Mouse (Mus musculus) lung, embryonic 16.5 days (tissue): ENCODE data around the gene Saa1. TPM values are rescaled to one million over a fixed set of nuclear protein-coding genes. Genes with fewer than 3 reads are reported as not detected.

Experiments used
- ATAC-seq: fragments of 200-750 bp; cut with Nextera tagmentation; 2 replicates; pipeline ENCODE4 v1.8.0; 2017; ENCODE audit warnings: low read depth, mild to moderate bottlenecking, moderate library complexity
- H3K27ac ChIP-seq: fragments of 300-500 bp; sonication (generic); 2 replicates; pipeline ENCODE4 v1.5.1; 2014; ENCODE audit warnings: mild to moderate bottlenecking, control low read depth, low read length
- H3K27me3 ChIP-seq: fragments of 300-500 bp; sonication (generic); 2 replicates; pipeline ENCODE4 v1.6.1; 2014; ENCODE audit warnings: low read depth, low read length, mixed read lengths; ENCODE audit not compliant: control insufficient read depth, insufficient read depth
- H3K36me3 ChIP-seq: fragments of 300-500 bp; sonication (generic); 2 replicates; pipeline ENCODE4 v1.6.1; 2014; ENCODE audit warnings: low read length; ENCODE audit not compliant: control insufficient read depth, insufficient read depth
- H3K4me1 ChIP-seq: fragments of 300-500 bp; sonication (generic); replicated peaks from 2 replicates; pipeline ENCODE4 v1.6.1; 2014; ENCODE audit warnings: low read length, mixed read lengths; ENCODE audit not compliant: control insufficient read depth, insufficient read depth
- H3K4me2 ChIP-seq: fragments of 300-500 bp; sonication (generic); 2 replicates; pipeline ENCODE4 v1.6.1; 2014; ENCODE audit warnings: low read depth, low read length, control low read depth
- H3K4me3 ChIP-seq: fragments of 300-500 bp; sonication (generic); 2 replicates; pipeline ENCODE4 v1.5.1; 2014; ENCODE audit warnings: mild to moderate bottlenecking, low read length, control low read depth
- H3K9ac ChIP-seq: fragments of 300-500 bp; sonication (generic); 2 replicates; pipeline ENCODE4 v1.6.1; 2014; ENCODE audit warnings: low read length, control low read depth
- H3K9me3 ChIP-seq: fragments of 300-500 bp; sonication (generic); 2 replicates; pipeline ENCODE4 v1.6.1; 2016; ENCODE audit warnings: low read length; ENCODE audit not compliant: control insufficient read depth
- WGBS: fragments of 180-500 bp; shearing (Covaris S2); extraction: QIAGEN DNeasy Blood & Tissue Kit; methylation state at CpG from one replicate; pipeline ENCODE4 v1.1.7; 2014; 5-methylcytosine and 5-hydroxymethylcytosine counted together
- polyA plus RNA-seq: library from polyadenylated mRNA; unstranded; fragments of >200 nt; fragmentation: Nextera tagmentation; extraction: Ambion mirVana; gene quantifications from 2 replicates; pipeline ENCODE4 v1.2.1, GENCODE M21; 2015

Saa1 gene
- polyA plus RNA-seq, 1 experiment from 2014 or later: 0.55 TPM

DNA sequence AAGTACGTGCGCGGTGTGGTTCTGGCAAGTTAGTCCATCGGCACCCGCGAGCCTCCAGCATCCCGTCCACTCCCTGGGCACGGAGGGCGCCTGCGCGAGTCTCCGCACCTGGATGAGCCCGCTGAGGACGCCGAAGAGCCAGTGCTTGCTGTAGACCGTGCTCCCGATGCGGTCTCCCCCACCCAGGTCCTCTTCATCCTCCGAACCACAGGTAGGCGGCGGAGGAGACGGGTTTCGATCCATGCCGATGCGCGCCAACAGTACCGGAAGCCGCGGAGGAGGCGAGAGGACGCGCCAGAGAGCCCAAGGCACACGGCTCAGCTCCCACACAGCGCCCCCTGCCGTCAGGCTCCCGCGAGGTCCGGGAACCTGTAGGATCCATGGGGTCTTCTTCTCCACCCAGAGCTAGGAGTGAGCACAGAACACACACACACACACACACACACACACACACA lies 32.4 kb downstream of the Saa1 start, which contains the start of gene Saal1:
Gene Saal1 (minus strand): TSS at position 291 of the 455 bp plus-strand sequence.
- peaks cover 12% of the 10 kb centered on the region for H3K36me3 ChIP-seq
- WGBS: under 1% methylated on average over 38 of the region's 38 CpGs
- H3K9ac ChIP-seq: peak within 1 kb of the TSS; percentile 94
- H3K27ac ChIP-seq: peak within 1 kb of the TSS; percentile 67
- peak; percentile 97 for ATAC-seq
- H3K9me3 ChIP-seq: no peaks in the 10 kb centered on the region
- H3K27me3 ChIP-seq: no peaks in the 10 kb centered on the region
- peak within 1 kb of the TSS; percentile 82 for H3K4me3 ChIP-seq
- H3K4me1 ChIP-seq: peaks cover 7% of the 10 kb centered on the region
- H3K4me2 ChIP-seq: peak within 1 kb of the TSS; percentile 64

- 87% methylated on average over 6 of the region's 6 CpGs for WGBS
- no peak overlapping the region for H3K4me3 ChIP-seq
- H3K4me2 ChIP-seq: no peak overlapping the region
- H3K27ac ChIP-seq: no peak overlapping the region
- no peak for ATAC-seq
- H3K9me3 ChIP-seq: no peaks in the 10 kb centered on the region
- no peaks in the 10 kb centered on the region for H3K4me1 ChIP-seq
- H3K9ac ChIP-seq: no peak overlapping the region
- peaks cover 37% of the 10 kb centered on the region for H3K36me3 ChIP-seq
- no peaks in the 10 kb centered on the region for H3K27me3 ChIP-seq
Observed at GRCm38 (mm10) chr7:46700521-46701025, 42.2 kb downstream of the Saa1 start.

DNA sequence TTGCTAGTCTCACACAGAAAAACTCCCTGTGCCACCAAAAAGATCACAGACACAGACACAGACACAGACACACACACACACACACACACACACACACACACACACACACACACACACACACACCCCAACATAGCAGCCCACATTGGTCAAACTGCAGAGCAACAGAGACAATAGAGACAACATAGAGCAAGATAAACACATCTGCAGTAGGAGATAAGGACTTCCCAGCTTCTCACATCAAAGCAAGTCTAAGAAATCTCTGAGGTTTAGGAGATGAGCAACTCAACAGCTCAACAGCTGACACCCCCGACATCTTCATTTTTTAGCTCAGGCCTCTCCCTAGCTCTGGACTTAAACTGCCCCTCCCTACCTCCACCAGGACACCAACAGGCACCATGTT lies 46.0 kb downstream of the Saa1 start:
- Histone ChIP-seq H3K4me2 (no peak overlapping the region), H3K4me1 (no peaks in the 10 kb centered on the region), H3K36me3 (peaks cover 28% of the 10 kb centered on the region), H3K9me3 (no peaks in the 10 kb centered on the region), H3K4me3 (no peak overlapping the region), H3K27me3 (no peaks in the 10 kb centered on the region), H3K9ac (no peak overlapping the region), H3K27ac (no peak overlapping the region)
- no peak for ATAC-seq
- WGBS: 65% methylated on average over 1 of the region's 1 CpGs

Other genes with a start within 250 kb of the Saa1 start
- 13.3 and 14.4 TPM in 2 replicates for gene Sergef, start 103.2 kb downstream of the Saa1 start, polyA plus RNA-seq
- 0.18 and 0.57 TPM in 2 replicates for gene Tph1, start 70.4 kb downstream of the Saa1 start, polyA plus RNA-seq
- 29.4 and 29.8 TPM in 2 replicates for gene Saal1, start 32.3 kb downstream of the Saa1 start, polyA plus RNA-seq
- gene Saa3, start 27.3 kb downstream of the Saa1 start, polyA plus RNA-seq: 0.35 and 0.43 TPM in 2 replicates
- gene Saa4, start 10.4 kb downstream of the Saa1 start, polyA plus RNA-seq: 0.16 TPM in 1 of 2 replicates, not detected in the other
- not detected in 2 replicates for gene Saa2, start 8.8 kb upstream of the Saa1 start, polyA plus RNA-seq
- gene Hps5, start 53.1 kb upstream of the Saa1 start, polyA plus RNA-seq: 21.4 and 23.5 TPM in 2 replicates
- 40.6 and 41.7 TPM in 2 replicates for gene Gtf2h1, start 53.1 kb upstream of the Saa1 start, polyA plus RNA-seq
- gene Ldha, start 98.5 kb upstream of the Saa1 start, polyA plus RNA-seq: 1,668 and 1,763 TPM in 2 replicates
- gene Ldhc, start 118.2 kb upstream of the Saa1 start, polyA plus RNA-seq: 0.14 and 0.67 TPM in 2 replicates
- 153 and 165 TPM in 2 replicates for gene Tsg101, start 177.0 kb upstream of the Saa1 start, polyA plus RNA-seq
- gene Uevld, start 215.5 kb upstream of the Saa1 start, polyA plus RNA-seq: 15.0 and 16.6 TPM in 2 replicates
- gene Gm9999, start 240.6 kb upstream of the Saa1 start, polyA plus RNA-seq: not detected in 2 replicates